Mouse (Mus musculus) limb, embryonic 11.5 days (tissue): ENCODE results near the gene Sec11a. TPM values are rescaled to one million over a fixed set of nuclear protein-coding genes. Genes with fewer than 3 reads are reported as not detected.

Experiments used
- ATAC-seq: fragments of 200-750 bp; cut with Nextera tagmentation; 2 replicates; pipeline ENCODE4 v1.8.0; 2017; ENCODE audit warnings: low read depth; ENCODE audit not compliant: insufficient number of reproducible peaks, low FRiP score, low TSS enrichment
- DNase-seq: peaks from one replicate; pipeline ENCODE4 v3.0.0-alpha.2; 2015; ENCODE audit warnings: low spot score
- H3K27ac ChIP-seq: fragments of 300-500 bp; sonication (generic); replicated peaks from 2 replicates; pipeline ENCODE4 v1.5.1; 2014; ENCODE audit warnings: low read depth, mild to moderate bottlenecking, low read length
- H3K27me3 ChIP-seq: fragments of 300-500 bp; sonication (generic); 2 replicates; pipeline ENCODE4 v1.6.1; 2014; ENCODE audit warnings: mild to moderate bottlenecking, low read length, mixed read lengths; ENCODE audit not compliant: control insufficient read depth, insufficient read depth
- H3K36me3 ChIP-seq: fragments of 300-500 bp; sonication (generic); 2 replicates; pipeline ENCODE4 v1.6.1; 2014; ENCODE audit warnings: mild to moderate bottlenecking, low read length, moderate library complexity, mixed read lengths; ENCODE audit not compliant: control insufficient read depth, insufficient read depth
- H3K4me1 ChIP-seq: fragments of 300-500 bp; sonication (generic); 2 replicates; pipeline ENCODE4 v1.6.1; 2014; ENCODE audit warnings: low read length, mixed read lengths; ENCODE audit not compliant: control insufficient read depth, insufficient read depth
- H3K4me2 ChIP-seq: fragments of 300-500 bp; sonication (generic); 2 replicates; pipeline ENCODE4 v1.6.1; 2014; ENCODE audit warnings: low read depth, mild to moderate bottlenecking, moderate library complexity; ENCODE audit not compliant: severe bottlenecking
- H3K4me3 ChIP-seq: fragments of 300-500 bp; sonication (generic); 2 replicates; pipeline ENCODE4 v1.5.1; 2014; ENCODE audit warnings: low read depth, low read length
- H3K9ac ChIP-seq: fragments of 300-500 bp; sonication (generic); 2 replicates; pipeline ENCODE4 v1.6.1; 2014; ENCODE audit warnings: mild to moderate bottlenecking, low read length
- H3K9me3 ChIP-seq: fragments of 300-500 bp; sonication (generic); 2 replicates; pipeline ENCODE4 v1.6.1; 2016; ENCODE audit warnings: low read length; ENCODE audit not compliant: control insufficient read depth
- WGBS: fragments of 180-500 bp; shearing (Covaris S2); extraction: QIAGEN DNeasy Blood & Tissue Kit; methylation state at CpG from one replicate; pipeline ENCODE4 v1.1.7; 2014; 5-methylcytosine and 5-hydroxymethylcytosine counted together
- polyA plus RNA-seq: library from polyadenylated mRNA; unstranded; fragments of >200 nt; fragmentation: Nextera tagmentation; extraction: Ambion mirVana; gene quantifications from 2 replicates; pipeline ENCODE4 v1.2.1, GENCODE M21; 2014

Sec11a gene
- polyA plus RNA-seq, 1 experiment from 2014 or later, result 191 TPM

- 81% methylated on average over 2 of the region's 2 CpGs for WGBS
- no peaks in the 10 kb centered on the region for H3K36me3 ChIP-seq
- no peak overlapping the region for H3K4me2 ChIP-seq
- no peak overlapping the region for H3K27ac ChIP-seq
- no peak overlapping the region for H3K9ac ChIP-seq
- no peaks in the 10 kb centered on the region for H3K4me1 ChIP-seq
- H3K9me3 ChIP-seq, result no peaks in the 10 kb centered on the region
- no peaks in the 10 kb centered on the region for H3K27me3 ChIP-seq
- DNase-seq (no peak), ATAC-seq (no peak)
- H3K4me3 ChIP-seq, result no peak overlapping the region
Observed at GRCm38 (mm10) chr7:80971419-80971818, 23.8 kb upstream of the Sec11a start.

GRCm38 (mm10) chr7:80970913-80971312 is 23.3 kb upstream of the Sec11a start:
- Histone ChIP-seq H3K9ac (no peak overlapping the region), H3K27ac (no peak overlapping the region), H3K4me1 (no peaks in the 10 kb centered on the region), H3K27me3 (no peaks in the 10 kb centered on the region), H3K36me3 (no peaks in the 10 kb centered on the region), H3K9me3 (no peaks in the 10 kb centered on the region), H3K4me3 (no peak overlapping the region), H3K4me2 (no peak overlapping the region)
- ATAC-seq, result no peak
- WGBS, result 53% methylated on average over 3 of the region's 3 CpGs
- DNase-seq, result no peak

GRCm38 (mm10) chr7:80962799-80963198 is 15.2 kb upstream of the Sec11a start:
- Histone ChIP-seq H3K4me2 (no peak overlapping the region), H3K9me3 (no peaks in the 10 kb centered on the region), H3K4me3 (no peak overlapping the region), H3K9ac (no peak overlapping the region), H3K4me1 (no peaks in the 10 kb centered on the region), H3K27me3 (no peaks in the 10 kb centered on the region), H3K27ac (no peak overlapping the region), H3K36me3 (no peaks in the 10 kb centered on the region)
- 84% methylated on average over 6 of the region's 6 CpGs for WGBS
- ATAC-seq (no peak), DNase-seq (no peak)

- 93% methylated on average over 3 of the region's 3 CpGs for WGBS
- H3K4me2 ChIP-seq, result no peak overlapping the region
- H3K9ac ChIP-seq, result no peak overlapping the region
- H3K36me3 ChIP-seq, result no peaks in the 10 kb centered on the region
- H3K9me3 ChIP-seq, result no peaks in the 10 kb centered on the region
- H3K4me1 ChIP-seq, result no peaks in the 10 kb centered on the region
- no peak for ATAC-seq
- no peak overlapping the region for H3K27ac ChIP-seq
- no peaks in the 10 kb centered on the region for H3K27me3 ChIP-seq
- H3K4me3 ChIP-seq, result no peak overlapping the region
- no peak for DNase-seq
Observed at GRCm38 (mm10) chr7:80959003-80959402, 11.4 kb upstream of the Sec11a start.

- H3K36me3 ChIP-seq, result no peaks in the 10 kb centered on the region
- no peak overlapping the region for H3K9ac ChIP-seq
- DNase-seq (no peak), ATAC-seq (no peak)
- H3K4me3 ChIP-seq, result no peak overlapping the region
- no peak overlapping the region for H3K4me2 ChIP-seq
- H3K27me3 ChIP-seq, result no peaks in the 10 kb centered on the region
- no peaks in the 10 kb centered on the region for H3K4me1 ChIP-seq
- no peaks in the 10 kb centered on the region for H3K9me3 ChIP-seq
- no peak overlapping the region for H3K27ac ChIP-seq
- 83% methylated on average over 2 of the region's 2 CpGs for WGBS
Observed at GRCm38 (mm10) chr7:80956891-80957290, 9.3 kb upstream of the Sec11a start.

- Histone ChIP-seq H3K4me2 (no peak overlapping the region), H3K4me3 (no peak overlapping the region), H3K4me1 (no peaks in the 10 kb centered on the region), H3K36me3 (no peaks in the 10 kb centered on the region), H3K9ac (no peak overlapping the region), H3K27ac (no peak overlapping the region), H3K9me3 (no peaks in the 10 kb centered on the region), H3K27me3 (no peaks in the 10 kb centered on the region)
- ATAC-seq (no peak), DNase-seq (no peak)
- WGBS, result 78% methylated on average over 2 of the region's 2 CpGs
Observed at GRCm38 (mm10) chr7:80954251-80954650, 6.7 kb upstream of the Sec11a start.

GRCm38 (mm10) chr7:80952140-80952539 is 4.6 kb upstream of the Sec11a start:
- no peak for DNase-seq
- no peak overlapping the region for H3K4me2 ChIP-seq
- WGBS, result 61% methylated on average over 3 of the region's 3 CpGs

GRCm38 (mm10) chr7:80951461-80951860 is 3.9 kb upstream of the Sec11a start:
- ATAC-seq (no peak), DNase-seq (no peak)
- Histone ChIP-seq H3K9ac (no peak overlapping the region), H3K4me3 (no peak overlapping the region), H3K4me1 (no peaks in the 10 kb centered on the region), H3K4me2 (no peak overlapping the region), H3K9me3 (no peaks in the 10 kb centered on the region), H3K36me3 (no peaks in the 10 kb centered on the region), H3K27me3 (no peaks in the 10 kb centered on the region), H3K27ac (no peak overlapping the region)
- 84% methylated on average over 4 of the region's 4 CpGs for WGBS

More at GRCm38 (mm10) chr7:80952140-80952539, 4.6 kb upstream of the Sec11a start:
- Histone ChIP-seq H3K27ac (no peak overlapping the region), H3K9me3 (no peaks in the 10 kb centered on the region), H3K36me3 (no peaks in the 10 kb centered on the region), H3K9ac (no peak overlapping the region), H3K4me3 (no peak overlapping the region), H3K4me1 (no peaks in the 10 kb centered on the region), H3K27me3 (no peaks in the 10 kb centered on the region)
- ATAC-seq, result no peak

GRCm38 (mm10) chr7:80939808-80940207 is 7.8 kb downstream of the Sec11a start:
- DNase-seq, result no peak
- WGBS, result 90% methylated on average over 4 of the region's 4 CpGs
- H3K4me2 ChIP-seq, result no peak overlapping the region

More at GRCm38 (mm10) chr7:80939808-80940207, 7.8 kb downstream of the Sec11a start:
- H3K9ac ChIP-seq, result no peak overlapping the region
- no peak overlapping the region for H3K4me3 ChIP-seq
- no peaks in the 10 kb centered on the region; the same call in 1 of the 2 replicates for H3K36me3 ChIP-seq
- no peak overlapping the region for H3K27ac ChIP-seq
- ATAC-seq, result no peak
- H3K4me1 ChIP-seq, result no peaks in the 10 kb centered on the region
- H3K9me3 ChIP-seq, result no peaks in the 10 kb centered on the region
- H3K27me3 ChIP-seq, result no peaks in the 10 kb centered on the region
